ENCODE assay signal across 21 mouse cellular contexts in genomic region chr9:13414230-13414766, GRCm38 (mm10). TPM values are rescaled to one million over a fixed set of nuclear protein-coding genes. Genes with fewer than 3 reads are reported as not detected.
"Had no signal": no experiment of that assay in that cellular context is flagged by ENCODE, and none has a peak within 500 bp of the region (broad histone marks: within the 10 kb centered on the region; RNA-seq: fewer than 3 reads in every experiment).

No protein-coding gene starts in this region.

- H3K4me3 ChIP-seq: liver, embryonic 12.5 days; neural tube, embryonic 12.5 days had no signal

- DNase-seq: kidney, adult 18-20 months; kidney, postnatal 10 days; left cerebral cortex, postnatal 4 days; lung, adult 18-20 months; lung, postnatal 36 days; thymus, adult 18-20 months; thymus, postnatal 14 days had no signal

- H3K4me1 ChIP-seq: liver, embryonic 12.5 days; neural tube, embryonic 12.5 days had no signal

- H3K4me2 ChIP-seq: liver, embryonic 12.5 days; neural tube, embryonic 12.5 days had no signal

- H3K9me3 ChIP-seq: liver, embryonic 12.5 days; neural tube, embryonic 12.5 days had no signal

- H3K27ac ChIP-seq: liver, embryonic 12.5 days; neural tube, embryonic 12.5 days had no signal

- ATAC-seq: liver, embryonic 12.5 days; lung, postnatal 0 days had no signal

- H3K27me3 ChIP-seq: liver, embryonic 12.5 days; neural tube, embryonic 12.5 days had no signal

- H3K9ac ChIP-seq: liver, embryonic 12.5 days; neural tube, embryonic 12.5 days had no signal

RNA-seq across cellular contexts. Expression of gene Gm17571, which starts 32.3 kb away (rescaled TPM):
- total RNA-seq: layer of hippocampus, adult 8-10 months; layer of hippocampus, postnatal 14 days; left cerebral cortex, adult 18-20 months; left cerebral cortex, postnatal 10 days; left cerebral cortex, postnatal 4 days; megakaryocyte-erythroid progenitor cell, adult 5-6 weeks; neutrophil, adult 5-6 weeks had no signal
- polyA plus RNA-seq: intestine, embryonic 14.5 days; kidney, embryonic 14.5 days; large intestine, adult 2 months; limb, embryonic 14.5 days; liver, embryonic 12.5 days; lung, postnatal 0 days; neural tube, embryonic 12.5 days; stomach, embryonic 14.5 days had no signal
